Mouse (Mus musculus) forebrain, embryonic 10.5 days (tissue): ENCODE measurements around the gene Tnp2. TPM values are rescaled to one million over a fixed set of nuclear protein-coding genes. Genes with fewer than 3 reads are reported as not detected.
"Not testable (repeated sequence)": the region's sequence is repeated elsewhere in the genome, so short reads cannot be mapped to it uniquely, and the experiment has no call there.

Experiments
- DNase-seq: peaks from one replicate; pipeline ENCODE4 v3.0.0-alpha.2; 2017; ENCODE audit warnings: low spot score; ENCODE audit errors: extremely low spot score
- H3K27ac ChIP-seq: fragments of 300-500 bp; sonication (generic); 2 replicates; pipeline ENCODE4 v1.5.1; 2016; ENCODE audit warnings: mild to moderate bottlenecking
- H3K27me3 ChIP-seq: fragments of 300-500 bp; sonication (generic); 2 replicates; pipeline ENCODE4 v1.6.1; 2016; ENCODE audit warnings: mild to moderate bottlenecking; ENCODE audit not compliant: poor library complexity, severe bottlenecking
- H3K36me3 ChIP-seq: fragments of 300-500 bp; sonication (generic); replicated peaks from 2 replicates; pipeline ENCODE4 v1.6.1; 2016; ENCODE audit warnings: mild to moderate bottlenecking, moderate library complexity
- H3K4me1 ChIP-seq: fragments of 300-500 bp; sonication (generic); 2 replicates; pipeline ENCODE4 v1.6.1; 2016
- H3K4me3 ChIP-seq: fragments of 300-500 bp; sonication (generic); 2 replicates; pipeline ENCODE4 v1.5.1; 2016; ENCODE audit warnings: mild to moderate bottlenecking, moderate library complexity
- H3K9me3 ChIP-seq: fragments of 300-500 bp; sonication (generic); 2 replicates; pipeline ENCODE4 v1.6.1; 2016; ENCODE audit warnings: mild to moderate bottlenecking, moderate library complexity
- WGBS: fragments of 180-500 bp; shearing (Covaris S2); methylation state at CpG from one replicate; pipeline ENCODE4 v1.1.7; 2016; 5-methylcytosine and 5-hydroxymethylcytosine counted together
- polyA plus RNA-seq: library from polyadenylated mRNA; unstranded; fragments of >200 nt; fragmentation: Nextera tagmentation; extraction: Ambion mirVana; gene quantifications from 2 replicates; pipeline ENCODE4 v1.2.1, GENCODE M21; 2016

Tnp2 gene
- polyA plus RNA-seq, 1 experiment from 2014 or later, result not detected

DNA sequence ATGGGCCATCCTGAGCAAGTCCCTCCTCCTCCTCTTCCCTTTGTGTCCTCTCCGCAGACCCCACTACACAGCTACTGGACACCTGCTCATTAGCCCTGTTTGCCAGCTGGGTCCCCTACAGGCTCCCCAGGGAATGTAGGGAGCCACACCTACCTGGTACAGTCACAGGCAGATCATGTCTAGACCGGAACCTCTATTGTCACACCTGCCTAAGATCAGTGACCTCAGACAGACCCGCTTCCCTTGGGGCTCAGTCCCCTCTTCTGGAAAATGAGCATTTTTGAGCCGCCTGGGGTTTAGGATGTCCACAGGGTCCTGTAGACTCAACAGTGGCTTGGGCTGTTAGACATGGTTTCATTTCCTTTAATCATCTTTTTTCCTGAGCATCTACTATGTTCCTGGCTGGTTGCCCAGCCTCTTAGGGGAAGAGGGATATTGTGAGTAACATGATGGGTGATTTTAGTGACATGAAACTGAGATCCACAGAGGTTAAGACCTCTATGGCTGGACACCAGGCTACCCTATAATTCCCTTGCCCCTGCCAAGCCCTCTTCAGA lies 30.2 kb upstream of the Tnp2 start:
- Histone ChIP-seq H3K36me3 (no peaks in the 10 kb centered on the region), H3K9me3 (no peaks in the 10 kb centered on the region), H3K4me1 (no peaks in the 10 kb centered on the region)

GRCm38 (mm10) chr16:10814864-10815263 lies 26.4 kb upstream of the Tnp2 start:
- H3K9me3 ChIP-seq, result no peaks in the 10 kb centered on the region
- no peak overlapping the region for H3K27ac ChIP-seq
- no peaks in the 10 kb centered on the region for H3K36me3 ChIP-seq
- DNase-seq, result no peak
- no peaks in the 10 kb centered on the region for H3K4me1 ChIP-seq
- no peak overlapping the region for H3K4me3 ChIP-seq
- H3K27me3 ChIP-seq, result no peaks in the 10 kb centered on the region
- 93% methylated on average over 4 of the region's 4 CpGs for WGBS

More for the DNA sequence above, 30.2 kb upstream of the Tnp2 start:
- H3K4me3 ChIP-seq, result no peak overlapping the region
- DNase-seq, result no peak
- H3K27ac ChIP-seq, result no peak overlapping the region
- 75% methylated on average over 4 of the region's 4 CpGs for WGBS
- no peaks in the 10 kb centered on the region for H3K27me3 ChIP-seq

GRCm38 (mm10) chr16:10813726-10814125 lies 25.3 kb upstream of the Tnp2 start:
- 80% methylated on average over 4 of the region's 4 CpGs for WGBS
- Histone ChIP-seq H3K27me3 (no peaks in the 10 kb centered on the region), H3K9me3 (no peaks in the 10 kb centered on the region), H3K4me1 (no peaks in the 10 kb centered on the region), H3K36me3 (no peaks in the 10 kb centered on the region), H3K4me3 (no peak overlapping the region), H3K27ac (no peak overlapping the region)
- no peak for DNase-seq

GRCm38 (mm10) chr16:10812865-10813371 lies 24.5 kb upstream of the Tnp2 start, which contains the start of gene Gm11172:
Gene Gm11172, plus strand, starts transcription at chr16:10812915.
- H3K27ac ChIP-seq, result no peak within 1 kb of the TSS
- whole genome bisulfite sequencing, result 98% methylated on average over 2 of the region's 2 CpGs
- H3K4me1 ChIP-seq, result no peaks in the 10 kb centered on the region
- H3K36me3 ChIP-seq, result no peaks in the 10 kb centered on the region
- no peaks in the 10 kb centered on the region for H3K27me3 ChIP-seq
- H3K4me3 ChIP-seq, result no peak within 1 kb of the TSS
- no peaks in the 10 kb centered on the region for H3K9me3 ChIP-seq
- DNase-seq, result no peak

DNA sequence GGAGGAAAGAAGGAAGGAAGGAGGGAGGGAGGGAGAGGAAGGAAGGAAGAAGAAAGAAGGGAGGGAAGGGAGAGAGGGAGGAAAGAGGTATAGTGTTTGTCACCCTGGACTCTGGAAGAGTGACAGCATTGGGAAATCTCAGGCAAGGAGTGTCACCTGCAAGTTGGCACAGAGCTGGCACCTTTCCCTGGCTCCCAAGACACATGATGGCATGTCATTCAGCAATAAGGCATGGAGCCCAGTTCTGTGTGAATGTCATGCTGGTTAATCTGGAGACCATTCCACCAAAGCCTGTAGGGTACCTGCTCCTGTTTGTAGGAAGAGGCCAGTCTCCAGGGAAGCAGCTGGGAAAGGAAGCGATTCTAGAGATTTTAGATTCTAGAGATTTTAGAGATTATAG lies 21.9 kb upstream of the Tnp2 start:
- H3K4me3 ChIP-seq, result no peak overlapping the region
- no peak overlapping the region for H3K27ac ChIP-seq
- DNase-seq, result no peak
- peaks cover 9% of the 10 kb centered on the region; the same call in 1 of the 2 replicates for H3K4me1 ChIP-seq
- H3K9me3 ChIP-seq, result no peaks in the 10 kb centered on the region
- H3K36me3 ChIP-seq, result no peaks in the 10 kb centered on the region
- H3K27me3 ChIP-seq, result no peaks in the 10 kb centered on the region
- WGBS, result 88% methylated on average over 1 of the region's 1 CpGs

- Histone ChIP-seq H3K36me3 (no peaks in the 10 kb centered on the region), H3K9me3 (no peaks in the 10 kb centered on the region), H3K27ac (no peak within 1 kb of the TSS), H3K4me3 (no peak within 1 kb of the TSS), H3K4me1 (peaks cover 9% of the 10 kb centered on the region; the same call in 1 of the 2 replicates), H3K27me3 (no peaks in the 10 kb centered on the region)
- 83% methylated on average over 10 of the region's 10 CpGs for WGBS
- no peak for DNase-seq
These were observed 17.5 kb upstream of the Tnp2 start, which contains the start of gene Prm1 for GRCm38 (mm10) chr16:10805789-10806527. Gene Prm1, minus strand, starts transcription at chr16:10805839.

DNA sequence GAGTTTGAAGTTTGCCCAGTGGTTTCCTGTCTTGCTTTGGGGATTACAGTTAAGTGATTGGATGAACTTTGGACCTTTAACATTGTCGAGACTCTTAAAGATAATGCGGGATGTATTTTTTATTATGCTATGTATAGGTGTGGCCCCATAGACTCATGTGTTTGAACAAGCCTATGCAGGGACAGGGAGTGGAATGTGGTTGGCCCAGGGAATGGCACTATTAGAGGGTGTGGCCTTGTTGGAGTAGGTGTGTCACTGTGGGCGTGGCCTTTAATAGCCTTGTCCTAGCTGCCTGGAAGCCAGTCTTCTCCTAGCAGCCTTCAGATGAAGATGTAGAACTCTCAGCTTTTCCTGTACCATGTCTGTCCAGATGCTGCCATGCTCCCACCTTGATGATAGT lies 14.0 kb upstream of the Tnp2 start:
- H3K4me1 ChIP-seq, DNase-seq, H3K27me3 ChIP-seq, H3K9me3 ChIP-seq, H3K4me3 ChIP-seq, H3K27ac ChIP-seq, H3K36me3 ChIP-seq: not testable (repeated sequence)
- WGBS, result 92% methylated on average over 3 of the region's 3 CpGs

DNA sequence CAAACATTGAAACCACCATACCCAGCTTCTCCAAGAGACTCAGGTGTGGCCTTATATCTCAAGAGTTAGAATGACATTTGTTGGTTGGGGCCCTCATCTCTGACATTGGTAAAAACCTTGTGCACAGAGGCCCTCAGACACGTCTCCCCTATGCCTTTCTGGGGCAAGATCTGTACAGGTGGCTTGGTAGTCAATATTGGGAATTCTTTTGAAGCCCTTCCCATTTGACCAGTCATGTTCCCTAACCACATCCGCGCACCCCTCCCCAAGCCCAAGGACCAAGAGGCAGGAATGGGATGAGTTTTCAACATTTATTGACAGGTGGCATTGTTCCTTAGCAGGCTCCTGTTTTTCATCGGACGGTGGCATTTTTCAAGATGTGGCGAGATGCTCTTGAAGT lies 7.6 kb upstream of the Tnp2 start, which contains the start of gene Prm2:
TSS of gene Prm2 (minus strand) at position 101 of the 400 bp plus-strand sequence.
- H3K4me3 ChIP-seq, result no peak within 1 kb of the TSS
- 72% methylated on average over 6 of the region's 6 CpGs for WGBS

DNA sequence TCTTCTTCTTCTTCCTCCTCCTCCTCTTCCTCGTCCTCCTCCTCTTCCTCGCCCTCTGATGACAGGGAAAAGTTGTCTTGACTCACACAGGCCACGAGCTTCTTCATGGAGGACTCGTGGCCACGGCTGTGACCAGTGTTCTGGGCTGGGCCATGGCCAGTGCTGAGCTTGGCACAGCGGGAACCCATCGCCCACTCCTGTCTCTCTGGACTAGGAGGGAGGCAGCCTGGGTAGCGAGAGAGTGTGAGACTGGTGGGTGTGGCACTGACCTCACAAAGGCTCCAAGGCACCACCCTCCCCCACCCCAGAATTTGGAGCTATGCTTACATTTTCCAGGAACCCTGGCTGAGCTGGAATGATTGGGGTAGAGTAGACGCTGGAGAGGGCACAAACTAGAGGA lies 2.2 kb upstream of the Tnp2 start, which contains the start of gene Prm3:
TSS of gene Prm3 (minus strand) at position 213 of the 400 bp plus-strand sequence.
- 79% methylated on average over 9 of the region's 9 CpGs for WGBS
- H3K27me3 ChIP-seq, result peaks cover 23% of the 10 kb centered on the region
- peaks cover 35% of the 10 kb centered on the region for H3K4me1 ChIP-seq
- no peaks in the 10 kb centered on the region for H3K36me3 ChIP-seq
- no peak within 1 kb of the TSS for H3K27ac ChIP-seq
- H3K9me3 ChIP-seq, result no peaks in the 10 kb centered on the region
- no peak for DNase-seq
- no peak within 1 kb of the TSS for H3K4me3 ChIP-seq

More for the DNA sequence above, 7.6 kb upstream of the Tnp2 start, which contains the start of gene Prm2:
- no peak for DNase-seq
- Histone ChIP-seq H3K27ac (no peak within 1 kb of the TSS), H3K27me3 (peaks cover 38% of the 10 kb centered on the region), H3K36me3 (no peaks in the 10 kb centered on the region), H3K9me3 (no peaks in the 10 kb centered on the region), H3K4me1 (no peaks in the 10 kb centered on the region)

GRCm38 (mm10) chr16:10788866-10789265 lies 406 bp upstream of the Tnp2 start:
- no peak overlapping the region for H3K27ac ChIP-seq
- H3K4me3 ChIP-seq, result no peak overlapping the region
- DNase-seq, result no peak
- no peaks in the 10 kb centered on the region for H3K9me3 ChIP-seq
- peaks cover 20% of the 10 kb centered on the region for H3K27me3 ChIP-seq
- H3K36me3 ChIP-seq, result no peaks in the 10 kb centered on the region
- 50% methylated on average over 4 of the region's 4 CpGs for WGBS
- peaks cover 46% of the 10 kb centered on the region for H3K4me1 ChIP-seq

DNA sequence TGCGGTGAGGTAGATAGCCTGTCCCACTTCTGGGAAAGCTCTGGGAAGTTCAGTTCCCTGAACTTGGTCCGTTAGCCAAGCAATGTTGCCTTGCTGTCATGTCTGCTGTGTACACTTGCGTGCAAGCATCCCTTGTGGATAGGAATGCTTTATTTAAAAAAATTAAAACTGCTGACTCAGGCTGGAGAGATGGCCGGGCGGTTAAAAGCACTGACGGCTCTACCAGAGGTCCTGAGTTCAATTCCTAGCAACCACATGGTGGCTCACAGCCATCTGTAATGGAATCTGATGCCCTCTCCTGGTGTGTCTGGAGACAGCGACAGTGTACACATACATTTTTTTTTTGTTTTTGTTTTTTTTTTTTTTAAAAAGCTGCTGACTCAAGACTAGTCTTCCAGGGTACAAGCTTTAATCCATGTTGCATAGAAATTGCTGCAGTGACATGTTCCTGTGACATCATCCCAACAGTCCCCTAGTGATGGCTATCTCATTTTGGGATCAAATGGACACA lies 857 bp downstream of the Tnp2 start:
- H3K4me3 ChIP-seq, result no peak overlapping the region
- peaks cover 57% of the 10 kb centered on the region for H3K4me1 ChIP-seq
- no peaks in the 10 kb centered on the region for H3K36me3 ChIP-seq
- H3K27me3 ChIP-seq, result peaks cover 32% of the 10 kb centered on the region
- DNase-seq, result no peak
- no peak overlapping the region for H3K27ac ChIP-seq
- 89% methylated on average over 7 of the region's 7 CpGs for WGBS
- H3K9me3 ChIP-seq, result no peaks in the 10 kb centered on the region

DNA sequence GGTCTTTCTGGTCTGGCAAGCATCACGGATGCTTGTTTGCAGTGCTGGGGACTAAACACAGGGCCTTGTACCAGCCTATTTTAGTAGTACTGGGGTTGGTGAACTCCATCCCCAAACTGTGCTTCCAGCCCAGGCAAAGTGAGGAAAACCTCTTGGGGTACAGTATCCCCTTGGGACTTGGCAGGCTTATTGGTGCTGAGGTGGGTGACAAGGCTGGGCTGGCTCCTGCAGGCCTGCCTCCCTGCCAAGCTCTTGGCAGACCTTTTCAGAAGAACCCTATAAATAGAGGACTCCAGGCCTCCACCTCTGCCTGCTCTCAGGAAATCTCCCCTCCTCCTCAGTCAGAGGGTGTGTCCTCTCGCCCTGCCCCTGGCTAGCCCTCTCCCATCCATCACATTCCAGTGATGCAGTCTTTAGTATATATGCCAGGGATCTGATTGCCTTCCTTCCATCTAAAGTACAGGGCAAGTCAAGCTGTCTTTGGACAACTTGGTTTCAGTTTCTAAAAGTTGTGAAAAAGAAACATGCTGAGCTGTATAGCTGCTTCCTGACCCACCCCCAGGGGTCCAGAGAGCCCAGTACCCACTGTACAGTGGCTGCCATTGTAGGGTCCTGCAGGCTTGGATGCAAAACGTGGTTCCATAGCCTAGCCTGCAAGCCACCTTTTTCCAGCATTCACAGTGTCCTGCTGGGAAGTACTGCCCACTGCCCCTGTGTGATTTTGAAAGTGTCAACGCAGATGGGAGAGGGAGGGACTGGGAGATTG lies 1.5 kb downstream of the Tnp2 start:
- H3K36me3 ChIP-seq, result no peaks in the 10 kb centered on the region
- WGBS, result 65% methylated on average over 4 of the region's 4 CpGs

More for the DNA sequence above, 1.5 kb downstream of the Tnp2 start:
- Histone ChIP-seq H3K4me3 (peak overlapping the region; percentile 80), H3K27ac (peak overlapping the region; percentile 93), H3K4me1 (peaks cover 63% of the 10 kb centered on the region), H3K9me3 (no peaks in the 10 kb centered on the region), H3K27me3 (peaks cover 37% of the 10 kb centered on the region)
- DNase-seq, result no peak
